Mouse (Mus musculus) testis, postnatal 10 days (tissue): Measurements from ENCODE around the gene Hist1h2bc.
"Not testable (repeated sequence)": the region's sequence is repeated elsewhere in the genome, so short reads cannot be mapped to it uniquely, and the experiment has no call there.

Experiments used
- DNase-seq: peaks from one replicate; pipeline ENCODE4 v3.0.0; 2021; ENCODE audit warnings: low spot score

Hist1h2bc gene

DNA sequence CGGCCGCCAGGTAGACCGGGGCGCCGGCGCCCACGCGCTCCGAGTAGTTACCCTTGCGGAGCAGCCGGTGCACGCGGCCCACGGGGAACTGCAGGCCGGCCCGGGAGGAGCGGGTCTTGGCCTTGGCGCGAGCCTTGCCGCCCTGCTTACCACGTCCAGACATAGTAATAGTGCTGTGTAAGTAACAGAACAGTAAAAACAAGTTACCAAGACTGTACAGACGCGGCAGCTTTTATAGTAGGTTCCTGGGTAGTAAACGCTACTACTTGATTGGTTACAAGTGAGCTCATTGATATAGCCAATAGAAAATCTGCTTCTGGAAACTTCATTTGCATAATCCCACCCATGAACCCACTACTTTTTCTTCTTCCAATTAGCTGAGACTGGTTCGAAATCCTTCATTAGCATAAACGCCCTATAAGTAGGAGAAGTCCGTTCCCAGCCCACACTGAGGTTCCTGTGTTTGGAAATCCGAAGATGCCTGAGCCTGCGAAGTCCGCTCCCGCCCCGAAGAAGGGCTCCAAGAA lies at the start of gene Hist1h2bc, which contains the start of gene Hist1h2ac:
Hist1h2bc (plus strand) TSS at position 445 of the 527 bp plus-strand sequence.
Hist1h2ac (minus strand) TSS at position 194 of the 527 bp plus-strand sequence.
- DNase-seq: peak; percentile 71

DNA sequence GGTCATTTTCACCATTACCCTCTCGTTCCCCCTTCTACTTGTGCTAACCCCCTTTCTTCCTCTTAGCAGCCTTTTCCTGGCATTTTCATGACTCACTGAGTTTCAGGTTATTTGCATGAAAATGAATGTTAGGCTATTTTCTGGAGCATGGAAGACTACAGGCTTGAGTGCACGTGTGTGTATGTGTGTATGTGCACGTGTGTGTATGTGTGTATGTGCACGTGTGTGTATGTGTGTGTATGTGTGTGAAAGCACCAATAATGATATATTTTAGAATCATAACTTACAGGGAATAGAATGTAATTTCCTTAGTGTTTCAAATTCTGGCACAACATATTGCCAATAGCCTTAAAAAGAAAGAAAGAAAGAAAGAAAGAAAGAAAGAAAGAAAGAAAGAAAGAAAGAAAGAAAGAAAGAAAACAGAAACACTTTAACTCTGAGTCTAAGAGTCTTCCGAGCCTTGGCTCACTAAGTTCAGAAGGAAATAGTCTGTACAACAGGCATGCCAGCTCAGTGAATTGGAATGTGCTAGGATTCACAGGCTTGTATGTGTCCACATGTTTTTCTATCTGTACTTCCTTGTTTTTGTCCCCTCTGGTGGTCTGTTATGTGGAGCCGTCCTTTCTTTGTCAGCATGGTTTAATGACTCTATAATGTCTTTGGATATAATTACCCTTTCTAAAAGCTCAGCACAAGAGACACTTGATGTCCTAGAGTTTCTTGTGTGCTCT lies 24.2 kb upstream of the Hist1h2bc start:
- DNase-seq: no peak

DNA sequence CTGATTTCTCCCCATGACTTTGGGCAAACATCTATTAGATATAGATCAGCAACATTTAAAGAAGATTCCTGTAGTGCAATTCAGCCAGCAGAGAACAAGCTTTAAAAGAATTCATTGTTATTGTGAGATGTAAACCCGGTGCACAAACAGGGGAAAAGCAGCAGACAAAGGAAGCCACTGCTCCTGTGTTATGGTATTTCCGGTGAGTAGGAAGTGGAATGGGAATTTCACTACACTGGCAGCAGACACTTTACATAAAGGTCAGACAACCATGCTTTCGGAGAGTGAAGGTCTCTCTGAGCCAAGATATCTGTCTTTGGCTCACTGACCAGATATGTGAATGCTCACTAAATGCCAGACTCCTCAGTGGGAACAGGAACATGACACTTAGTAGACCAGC lies 21.5 kb upstream of the Hist1h2bc start:
- DNase-seq: no peak

DNA sequence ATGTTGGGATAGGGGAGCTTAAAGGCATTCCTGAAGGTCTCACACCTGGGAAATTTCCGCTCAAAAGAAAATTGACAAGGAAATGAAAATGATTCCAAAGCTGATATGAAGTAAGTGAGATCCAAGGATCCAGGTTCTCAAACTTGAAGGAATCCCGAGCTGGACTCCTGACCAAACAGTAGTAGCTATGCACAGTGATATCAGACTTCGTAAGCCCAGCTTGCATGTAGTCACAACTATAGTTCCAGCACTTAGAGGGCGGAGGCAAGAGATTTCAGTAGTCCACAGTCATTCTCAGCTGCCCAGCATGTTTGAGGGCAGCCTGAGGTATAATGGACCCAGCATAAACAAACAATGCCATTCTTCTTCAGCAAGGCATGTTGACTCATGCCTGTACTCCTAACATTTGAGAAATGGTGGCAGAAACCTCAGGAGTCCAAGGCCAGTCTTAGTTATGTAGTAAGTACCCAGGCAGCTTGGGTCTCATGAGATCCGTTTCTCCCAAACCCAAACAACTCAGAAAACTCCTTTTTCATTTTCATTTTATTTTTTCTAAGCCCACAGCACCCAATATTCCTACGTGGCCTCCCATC lies 1.9 kb upstream of the Hist1h2bc start:
- no peak for DNase-seq

DNA sequence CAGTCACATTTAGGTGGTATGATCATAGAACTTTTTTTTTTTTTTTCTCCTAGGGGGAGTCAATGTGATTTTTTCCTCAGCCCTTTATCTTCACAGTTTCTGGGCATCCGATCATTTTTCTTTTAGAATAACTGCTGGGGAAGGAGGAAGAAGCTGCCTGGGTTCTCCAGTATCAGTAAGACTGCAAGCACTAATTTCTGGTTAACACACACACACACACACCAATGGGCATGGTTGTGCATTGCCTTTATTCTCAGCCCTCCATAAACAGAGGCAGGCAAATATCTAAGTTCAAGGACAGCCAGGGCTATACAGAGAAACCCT lies 1.4 kb upstream of the Hist1h2bc start:
- DNase-seq: no peak

DNA sequence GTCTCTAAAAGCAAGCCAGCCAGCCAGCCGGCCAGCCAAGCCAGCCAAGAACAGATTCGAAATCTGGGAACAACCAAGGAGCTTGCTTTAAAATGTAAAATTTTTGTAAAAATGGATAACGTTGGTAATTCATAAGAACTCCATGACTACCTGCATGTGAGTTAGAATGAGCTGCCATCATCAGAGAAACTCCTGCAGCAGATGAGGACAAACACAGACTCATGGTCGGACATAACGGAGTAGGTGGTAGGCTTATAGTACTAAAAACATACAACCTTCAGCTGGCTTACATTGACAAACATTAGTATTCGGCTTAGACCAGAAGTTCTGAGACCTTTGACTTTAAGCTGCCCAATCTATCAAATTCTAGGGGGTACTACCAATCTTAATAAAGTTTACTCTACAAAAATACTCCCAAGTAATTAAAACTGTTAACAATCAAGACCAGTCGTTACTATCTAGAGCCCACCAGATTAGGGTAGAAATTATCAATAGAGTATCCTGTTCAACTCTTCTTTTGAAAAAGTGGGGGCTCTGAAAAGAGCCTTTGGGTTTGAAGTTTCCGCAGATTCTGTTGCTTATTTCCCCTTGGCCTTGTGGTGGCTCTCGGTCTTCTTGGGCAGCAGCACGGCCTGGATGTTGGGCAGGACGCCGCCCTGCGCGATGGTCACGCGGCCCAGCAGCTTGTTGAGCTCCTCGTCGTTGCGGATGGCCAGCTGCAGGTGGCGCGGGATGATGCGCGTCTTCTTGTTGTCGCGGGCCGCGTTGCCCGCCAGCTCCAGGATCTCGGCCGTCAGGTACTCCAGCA lies 848 bp upstream of the Hist1h2bc start:
- not testable (repeated sequence) for DNase-seq

DNA sequence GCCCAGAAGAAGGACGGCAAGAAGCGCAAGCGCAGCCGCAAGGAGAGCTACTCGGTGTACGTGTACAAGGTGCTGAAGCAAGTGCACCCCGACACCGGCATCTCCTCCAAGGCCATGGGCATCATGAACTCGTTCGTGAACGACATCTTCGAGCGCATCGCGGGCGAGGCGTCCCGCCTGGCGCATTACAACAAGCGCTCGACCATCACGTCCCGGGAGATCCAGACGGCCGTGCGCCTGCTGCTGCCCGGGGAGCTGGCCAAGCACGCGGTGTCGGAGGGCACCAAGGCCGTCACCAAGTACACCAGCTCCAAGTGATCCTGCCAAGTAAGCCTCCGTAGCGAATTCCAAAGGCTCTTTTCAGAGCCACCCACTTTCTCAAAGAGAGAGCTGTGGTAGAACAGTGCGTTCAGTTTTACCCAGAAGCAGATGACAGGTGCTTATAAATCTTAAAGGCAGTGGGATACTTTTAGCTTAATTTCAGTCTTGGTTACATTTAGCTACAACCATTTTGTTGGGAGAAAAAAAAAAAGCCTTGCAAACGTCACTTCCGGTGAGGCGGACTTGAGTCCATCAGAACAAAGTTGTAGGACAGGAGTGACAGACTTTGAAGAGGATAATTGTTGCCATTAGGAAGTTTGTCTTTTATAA lies 421 bp downstream of the Hist1h2bc start:
- not testable (repeated sequence) for DNase-seq

DNA sequence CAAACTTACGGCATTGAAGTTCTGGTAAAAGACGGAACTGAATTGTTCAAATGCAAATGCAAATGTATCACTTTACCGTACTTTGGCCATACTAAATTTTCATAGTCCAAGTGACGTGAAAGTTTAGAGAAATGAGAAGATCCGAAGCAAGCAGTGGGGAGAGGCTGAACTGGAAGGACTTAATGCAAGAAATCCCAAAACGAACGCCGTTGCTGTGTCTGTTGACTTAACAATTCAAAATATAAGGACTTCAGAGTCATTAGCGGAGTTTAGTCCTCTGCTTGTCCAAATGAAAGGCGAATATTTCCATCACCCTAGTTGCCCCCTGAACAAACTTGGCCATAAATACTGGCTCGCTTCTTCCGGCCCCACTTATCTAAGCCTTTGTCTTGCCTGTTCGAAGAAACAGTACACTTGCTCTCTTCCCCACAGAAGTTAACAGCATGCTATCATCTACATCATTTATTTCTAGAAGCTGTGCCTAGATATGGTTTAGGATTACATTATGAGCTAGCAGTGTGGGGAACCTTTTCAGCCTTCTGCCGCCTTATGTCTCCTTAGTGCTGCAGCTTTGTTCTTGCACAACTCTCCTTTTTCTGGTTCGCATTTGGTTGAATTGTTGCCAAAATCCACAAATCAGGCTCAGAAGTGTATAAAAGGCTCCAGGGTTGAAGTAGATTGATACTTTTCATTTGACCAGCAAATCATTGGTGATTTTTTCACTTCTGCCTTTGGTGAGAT lies 1.3 kb downstream of the Hist1h2bc start:
- DNase-seq: no peak

DNA sequence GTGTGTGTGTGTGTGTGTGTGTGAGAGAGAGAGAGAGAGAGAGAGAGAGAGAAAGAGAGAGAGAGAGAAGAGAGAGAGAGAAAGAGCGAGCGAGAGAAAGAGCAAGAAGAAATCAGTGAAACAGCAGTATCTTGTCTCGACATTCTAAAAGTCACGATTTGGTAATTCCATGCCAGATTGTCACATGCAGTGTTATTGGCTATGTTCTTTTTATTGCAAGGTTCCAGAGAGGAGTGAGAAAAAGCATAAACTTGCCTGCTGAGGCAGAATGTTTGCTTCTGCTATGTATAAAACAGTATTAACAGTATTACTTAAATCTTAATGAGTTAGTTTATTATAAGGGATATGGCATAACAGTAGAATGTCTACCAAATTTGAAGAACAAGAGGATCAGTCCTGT lies 2.0 kb downstream of the Hist1h2bc start:
- DNase-seq: no peak

DNA sequence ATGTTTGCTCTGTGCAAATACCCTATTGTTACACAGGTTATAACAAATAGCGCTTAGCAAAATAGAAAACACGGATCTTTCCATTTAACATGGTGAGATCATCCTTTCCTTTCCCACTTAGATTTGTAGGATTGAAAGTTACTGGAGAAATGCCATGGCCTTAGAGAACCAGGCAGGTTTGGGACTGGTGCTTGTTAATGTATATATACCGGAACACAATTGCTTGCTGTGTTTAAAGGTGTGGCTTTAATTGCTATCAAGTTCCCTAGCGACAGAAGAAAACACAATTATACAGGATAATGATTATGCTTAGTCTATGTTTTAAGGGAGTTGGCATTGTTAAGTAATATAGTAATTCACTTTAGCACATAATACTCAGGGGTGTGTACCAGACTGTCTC lies 3.2 kb downstream of the Hist1h2bc start:
- DNase-seq: no peak

DNA sequence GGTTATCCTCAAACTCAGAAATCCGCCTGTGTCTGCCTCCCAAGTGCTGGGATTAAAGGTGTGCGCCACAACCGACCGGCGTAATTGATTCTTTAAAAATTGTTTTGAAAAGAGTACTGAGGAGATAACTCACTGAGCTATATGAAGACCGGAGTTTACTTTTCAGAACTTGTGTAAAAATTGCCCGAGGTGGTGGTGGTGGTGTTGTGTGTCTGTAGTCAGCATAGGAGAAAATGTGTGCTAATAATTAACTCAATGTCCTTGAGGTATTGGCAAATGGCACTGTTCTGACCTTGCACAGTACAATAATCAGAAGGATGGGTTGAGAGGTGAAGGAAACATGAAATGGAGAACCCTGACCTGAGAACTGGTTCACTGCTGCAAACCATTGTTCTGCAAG lies 3.9 kb downstream of the Hist1h2bc start:
- no peak for DNase-seq

DNA sequence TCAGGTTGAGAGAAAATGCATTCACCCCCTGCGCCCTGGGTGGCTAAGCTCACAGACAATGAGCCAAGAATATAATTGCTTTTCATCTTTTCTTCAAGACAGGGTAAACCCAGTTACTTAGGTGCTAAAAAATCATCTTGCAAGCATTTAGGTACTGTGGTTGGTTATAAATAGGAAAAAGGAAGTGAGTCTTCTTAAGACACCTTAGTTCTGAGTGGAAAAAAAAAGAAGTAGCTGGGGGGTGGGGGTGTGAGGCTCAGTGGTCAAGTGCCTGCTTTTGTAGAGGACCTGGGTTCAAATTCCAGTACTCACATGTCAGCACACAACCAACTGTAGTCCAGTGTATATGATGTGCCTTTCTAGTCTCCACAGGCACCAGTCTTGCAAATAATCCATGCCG lies 5.0 kb downstream of the Hist1h2bc start:
- DNase-seq: no peak

DNA sequence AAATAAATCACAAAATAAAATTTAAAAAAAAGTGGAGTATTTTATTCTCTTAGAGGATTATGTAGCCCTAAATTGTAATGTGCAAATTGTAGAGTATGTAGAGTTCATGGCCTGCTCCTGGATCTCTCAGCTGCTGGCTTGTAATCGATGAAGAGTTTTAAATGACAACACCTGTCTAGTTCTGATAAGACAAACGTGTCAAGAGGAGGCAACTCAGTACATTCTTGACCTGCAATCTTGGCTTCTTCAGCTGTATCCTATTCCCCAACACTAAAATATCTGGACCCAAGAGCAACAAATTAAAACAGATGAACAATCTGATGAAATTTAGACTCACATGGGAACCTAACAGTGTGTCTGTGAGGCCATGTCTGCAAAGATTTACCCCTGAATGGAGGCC lies 5.5 kb downstream of the Hist1h2bc start:
- no peak for DNase-seq

DNA sequence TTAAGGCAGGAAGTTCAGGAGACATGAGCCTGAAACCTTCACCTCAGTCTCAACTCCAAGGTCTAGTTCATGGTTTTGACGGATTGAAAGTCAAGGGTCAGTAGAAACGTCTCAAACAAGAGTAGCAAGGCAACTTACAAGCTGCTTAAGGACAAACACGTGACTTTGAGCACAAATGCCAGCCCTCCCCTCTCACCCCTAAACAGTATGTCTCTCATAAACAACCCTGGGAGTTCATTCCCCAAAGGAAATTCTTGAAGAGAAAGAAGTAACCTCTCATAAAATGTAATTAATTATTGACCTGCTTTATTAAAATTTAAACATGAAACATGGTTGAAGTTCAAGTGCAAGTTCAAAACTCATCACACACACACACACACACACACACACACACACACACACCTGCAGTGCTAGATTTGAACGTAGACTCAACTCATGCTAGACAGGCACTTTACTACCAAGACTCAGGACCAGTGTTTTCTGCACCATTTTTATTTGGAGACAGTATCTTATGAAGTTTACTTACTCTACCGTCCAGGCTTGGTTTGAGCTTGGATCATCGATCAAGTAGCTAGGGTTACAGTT lies 9.9 kb downstream of the Hist1h2bc start:
- no peak for DNase-seq

DNA sequence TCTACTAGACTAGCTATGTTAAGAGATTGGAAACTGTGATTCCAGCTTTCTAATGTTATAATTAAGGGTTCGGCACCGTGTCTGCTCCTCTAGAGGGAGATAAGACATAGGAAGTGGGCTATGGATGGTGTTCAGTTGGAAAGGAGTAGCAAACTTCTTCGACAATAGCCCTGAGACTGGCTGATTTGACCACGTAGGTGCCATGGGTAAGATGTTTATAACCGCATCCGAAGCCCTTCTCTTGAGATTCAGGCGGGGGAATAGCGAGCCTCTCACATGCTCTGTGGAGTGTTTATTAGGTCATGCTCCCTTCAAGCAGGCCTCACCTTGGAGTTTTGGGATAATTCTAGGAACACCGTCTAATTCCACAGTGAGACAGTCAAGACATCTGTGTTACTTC lies 11.0 kb downstream of the Hist1h2bc start:
- no peak for DNase-seq

DNA sequence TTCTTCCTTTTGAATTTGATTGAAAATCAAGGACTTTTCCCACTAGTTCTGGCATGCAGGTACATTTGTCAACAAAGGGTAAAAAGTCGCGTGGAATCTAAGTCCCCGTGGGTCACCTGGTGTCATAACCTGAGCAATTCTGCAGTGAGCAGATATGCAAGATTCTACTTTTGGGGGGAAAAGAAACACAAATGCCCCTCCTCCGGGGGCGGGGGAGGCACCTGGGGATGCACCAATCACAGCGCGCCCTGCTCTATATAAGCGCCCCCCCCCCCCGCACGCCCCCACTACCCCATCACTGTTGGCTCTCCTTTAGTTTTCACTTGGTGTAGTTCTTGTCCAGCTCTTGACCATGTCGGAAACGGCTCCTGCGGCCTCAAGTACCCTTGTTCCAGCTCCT lies 11.5 kb downstream of the Hist1h2bc start, which contains the start of gene Hist1h1t:
Hist1h1t (plus strand) TSS at position 301 of the 400 bp plus-strand sequence.
- peak; percentile 48 for DNase-seq

DNA sequence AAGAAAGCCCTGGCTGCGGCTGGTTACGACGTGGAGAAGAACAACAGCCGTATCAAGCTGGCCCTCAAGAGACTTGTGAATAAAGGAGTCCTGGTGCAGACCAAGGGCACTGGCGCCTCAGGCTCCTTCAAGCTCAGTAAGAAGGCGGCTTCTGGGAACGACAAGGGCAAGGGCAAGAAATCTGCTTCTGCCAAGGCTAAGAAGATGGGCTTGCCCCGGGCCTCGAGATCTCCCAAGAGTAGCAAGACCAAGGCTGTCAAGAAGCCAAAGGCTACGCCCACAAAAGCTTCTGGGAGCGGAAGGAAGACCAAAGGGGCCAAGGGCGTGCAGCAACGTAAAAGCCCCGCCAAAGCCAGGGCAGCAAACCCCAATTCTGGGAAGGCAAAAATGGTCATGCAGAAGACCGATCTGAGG lies 12.1 kb downstream of the Hist1h2bc start:
- DNase-seq: peak; percentile 59

DNA sequence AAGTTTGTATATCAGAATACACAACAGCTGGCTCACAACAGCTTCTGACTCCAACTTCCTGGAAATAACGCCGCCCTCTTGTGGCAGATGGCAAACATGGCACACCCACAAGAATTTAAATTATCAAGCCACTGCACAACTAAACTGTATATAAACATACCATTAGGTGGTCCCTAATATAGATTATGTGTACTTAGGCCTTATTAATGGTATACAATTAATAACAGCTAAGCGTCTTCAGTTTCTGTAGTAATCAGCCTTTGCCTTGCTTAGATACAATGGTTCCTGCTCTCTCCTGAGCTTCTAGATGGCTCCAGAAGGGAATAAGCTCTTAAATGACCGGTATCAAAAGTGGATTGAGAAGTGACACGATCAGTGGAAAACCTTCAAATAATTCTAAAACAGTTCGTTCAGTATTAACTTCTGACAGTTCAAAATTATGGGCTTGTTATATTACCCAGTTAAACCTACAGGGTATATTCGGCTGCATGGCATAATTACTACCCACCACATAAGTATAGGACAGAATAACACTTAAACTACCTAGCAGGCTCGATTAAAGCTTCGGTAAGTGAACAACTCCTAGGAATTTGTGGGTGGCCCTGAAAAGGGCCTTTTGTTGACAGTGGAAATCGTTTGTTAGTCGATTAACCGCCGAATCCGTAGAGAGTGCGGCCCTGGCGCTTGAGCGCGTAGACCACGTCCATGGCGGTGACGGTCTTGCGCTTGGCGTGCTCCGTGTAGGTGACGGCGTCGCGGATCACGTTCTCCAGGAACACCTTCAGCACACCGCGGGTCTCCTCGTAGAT lies 13.7 kb downstream of the Hist1h2bc start:
- peak; percentile 75 for DNase-seq

DNA sequence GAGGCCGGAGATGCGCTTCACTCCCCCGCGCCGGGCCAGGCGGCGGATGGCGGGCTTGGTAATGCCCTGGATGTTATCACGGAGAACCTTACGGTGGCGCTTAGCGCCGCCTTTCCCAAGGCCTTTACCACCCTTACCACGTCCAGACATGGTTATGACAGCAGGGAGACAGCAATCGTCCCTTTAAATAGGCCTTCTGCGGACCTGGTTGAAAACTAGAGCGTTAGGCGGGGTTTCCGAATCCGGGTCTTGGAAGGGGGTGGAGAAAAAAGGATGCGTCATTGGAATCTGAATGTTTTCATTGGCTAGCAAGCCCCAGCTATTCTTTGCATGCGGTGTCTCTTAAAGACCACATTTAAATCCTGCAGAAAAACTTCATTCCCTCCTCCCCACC lies 14.3 kb downstream of the Hist1h2bc start, which contains the start of gene Hist1h4c:
Hist1h4c (minus strand) TSS at position 155 of the 394 bp plus-strand sequence.
- peak; percentile 96 for DNase-seq

DNA sequence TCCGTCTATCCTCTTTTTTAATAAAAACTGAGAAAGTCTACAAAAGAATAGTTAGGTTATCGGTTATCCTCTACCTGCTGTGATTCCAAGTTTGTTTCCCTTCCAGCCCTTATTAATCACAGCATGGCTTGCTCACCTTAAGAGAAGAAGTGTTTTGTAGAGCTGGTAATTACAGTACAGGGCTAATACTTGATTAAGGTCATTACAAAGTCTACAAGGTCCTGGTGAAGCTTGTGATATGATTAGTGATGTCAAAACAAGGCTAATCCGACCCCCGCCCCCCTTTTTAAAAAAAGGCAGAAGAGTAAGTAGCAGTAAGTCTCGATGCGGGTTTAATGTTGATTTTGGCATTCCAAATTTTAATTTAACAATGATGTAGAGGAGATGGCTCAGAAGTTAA lies 15.0 kb downstream of the Hist1h2bc start:
- DNase-seq: no peak
